Mouse (Mus musculus) Patski (cell line): ENCODE data around the gene Ankrd10. TPM values are rescaled to one million over a fixed set of nuclear protein-coding genes. Genes with fewer than 3 reads are reported as not detected.
"Not testable (repeated sequence)": the region's sequence is repeated elsewhere in the genome, so short reads cannot be mapped to it uniquely, and the experiment has no call there.

Experiments used
- ATAC-seq: fragments of 100-300 bp; one replicate; pipeline ENCODE4 v1.8.0; 2021
- CTCF ChIA-PET: fragments of 350-600 bp; sonication (Branson Sonifier 250); formaldehyde crosslinking; loops from one replicate; lab custom pipeline; 2022; ENCODE audit warnings: inconsistent platforms; lab: Charles Lee
- POLR2A ChIA-PET: fragments of 350-600 bp; sonication (Branson Sonifier 250); formaldehyde crosslinking; loops from one replicate; lab custom pipeline; 2022; ENCODE audit warnings: antibody characterized with exemption, inconsistent platforms; lab: Charles Lee
- DNase-seq: peaks from one replicate; pipeline ENCODE4 v3.0.0-alpha.2; 2011; ENCODE audit warnings: low read depth, low spot score
- H3K27me3 ChIP-seq: fragments of 371-371 bp; one replicate; pipeline ENCODE4 v1.5.1; 2021
- CTCF ChIP-seq: fragments of 100-300 bp; IDR thresholded peaks from one replicate; pipeline ENCODE4 v1.5.1; 2021
- in situ Hi-C: fragments of 300-500 bp; cut with MboI; formaldehyde crosslinking; loops from 3 replicates; pipeline ENCODE4 v1.11.1; 2018; ENCODE audit warnings: low pct_unique_long_range_greater_than_20kb, mixed read lengths
- polyA plus RNA-seq: library from polyadenylated mRNA; unstranded; gene quantifications from one replicate; pipeline ENCODE4 v1.2.3, GENCODE M21; 2021

Gene Ankrd10
- 78.7 TPM for polyA plus RNA-seq

DNA sequence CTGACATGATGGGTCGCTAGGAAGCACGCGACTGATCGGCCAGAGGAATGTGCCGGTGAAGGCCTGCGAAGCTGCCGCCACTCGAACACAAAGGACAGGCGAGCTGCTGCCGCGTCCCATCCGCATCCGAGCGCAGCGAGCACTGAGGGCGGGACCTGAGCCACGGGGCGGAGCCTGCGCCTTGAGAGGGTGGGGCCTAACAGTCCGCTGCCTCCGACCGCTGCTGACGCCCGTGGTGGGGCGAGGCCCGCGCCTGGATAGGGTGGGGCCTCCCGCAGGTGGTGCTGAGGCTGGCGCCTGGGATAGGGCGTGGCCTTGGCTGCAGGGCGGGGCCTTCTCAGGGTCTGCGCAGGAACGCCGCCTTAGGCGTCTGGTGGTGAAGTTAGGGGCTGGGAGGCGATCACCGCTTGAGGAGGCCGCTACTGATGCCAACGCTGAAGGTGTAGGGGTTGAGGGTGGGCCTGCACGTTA lies at the start of gene Ankrd10:
TSS of gene Ankrd10 (minus strand) at position 147 of the 471 bp plus-strand sequence.
- no peaks in the 10 kb centered on the region for H3K27me3 ChIP-seq
- ATAC-seq (peak; percentile 79), DNase-seq (peak; percentile 83)
- TF ChIP-seq CTCF, result no peak
- ChIA-PET POLR2A (interaction anchor here (0.9 to 1.1 kb wide), 2 partner anchors 56 to 66 kb away, joined by 4 read pairs; partner anchors contain the start of gene 1700016D06Rik), CTCF (no interaction called here)
- in situ Hi-C loops, result no loop called here

- ChIA-PET POLR2A (no interaction called here), CTCF (no interaction called here)
- H3K27me3 ChIP-seq, result no peaks in the 10 kb centered on the region
- ATAC-seq (no peak), DNase-seq (no peak)
- no peak for TF ChIP-seq CTCF
- in situ Hi-C loops, result no loop called here
Measured at GRCm38 (mm10) chr8:11684558-11684957, 49.0 kb upstream of the Ankrd10 start.

GRCm38 (mm10) chr8:11668308-11668707 lies 32.8 kb upstream of the Ankrd10 start:
- ATAC-seq, result no peak
- no peak for TF ChIP-seq CTCF
- in situ Hi-C loops, result no loop called here
- no peak for DNase-seq
- no peaks in the 10 kb centered on the region for H3K27me3 ChIP-seq
- POLR2A ChIA-PET, result no interaction called here
- CTCF ChIA-PET, result no interaction called here

DNA sequence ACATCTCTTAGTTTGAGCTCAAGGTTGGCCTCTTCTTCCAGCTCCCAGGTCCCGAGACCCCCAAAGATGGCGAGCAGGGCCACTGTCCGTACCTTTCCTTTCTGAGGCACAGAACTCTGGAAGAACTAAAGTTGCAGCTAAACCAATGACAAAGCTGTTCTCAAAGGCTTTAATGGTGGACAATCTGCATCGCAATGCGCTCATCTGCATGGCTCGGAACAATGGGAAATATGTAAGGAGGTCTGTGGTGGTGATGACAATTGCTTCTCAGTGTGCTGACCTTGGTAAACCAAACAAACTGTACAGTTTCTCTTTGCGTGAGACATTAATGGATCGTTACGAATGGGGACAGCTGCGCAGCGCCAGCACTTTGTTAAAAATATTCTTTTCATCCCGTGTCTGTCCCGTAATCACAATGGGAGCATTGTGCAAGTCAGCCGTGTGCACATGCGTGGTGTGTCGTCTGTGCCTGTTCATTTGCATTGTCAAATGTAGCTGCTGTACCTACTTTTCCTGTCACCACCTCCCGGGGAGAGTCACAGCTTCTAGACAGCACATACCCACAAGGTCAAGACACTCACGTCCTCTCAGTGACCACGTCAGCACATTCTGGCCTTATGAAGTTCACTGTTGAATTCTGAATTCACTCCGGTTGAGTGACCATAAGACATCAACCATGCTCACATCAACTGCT lies 30.6 kb upstream of the Ankrd10 start:
- in situ Hi-C loops, DNase-seq, H3K27me3 ChIP-seq, ATAC-seq, POLR2A ChIA-PET, CTCF ChIA-PET: not testable (repeated sequence)

DNA sequence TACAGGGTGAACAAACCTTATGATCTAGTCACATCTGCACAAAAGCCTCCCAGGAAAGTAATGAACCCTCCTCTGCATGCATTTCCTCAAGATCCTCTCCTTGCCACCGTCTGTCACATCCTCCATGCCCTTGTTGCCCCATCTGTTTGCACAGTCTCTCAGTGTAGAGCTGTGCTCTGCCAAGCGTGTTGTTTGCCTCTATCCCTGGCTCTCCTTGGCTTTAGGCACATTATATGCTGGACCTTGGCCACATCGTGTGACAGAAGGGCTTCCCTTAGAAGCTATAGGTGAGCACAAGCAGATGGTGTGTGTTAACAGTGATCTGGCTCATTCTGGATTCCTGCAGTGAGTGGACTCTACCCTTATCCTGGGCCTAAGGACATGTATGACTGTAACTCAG lies 26.4 kb upstream of the Ankrd10 start:
- H3K27me3 ChIP-seq, result no peaks in the 10 kb centered on the region
- no peak for TF ChIP-seq CTCF
- DNase-seq (no peak), ATAC-seq (no peak)
- ChIA-PET POLR2A (no interaction called here), CTCF (no interaction called here)
- in situ Hi-C loops, result no loop called here

- TF ChIP-seq CTCF, result no peak
- ChIA-PET POLR2A (no interaction called here), CTCF (no interaction called here)
- H3K27me3 ChIP-seq, result no peaks in the 10 kb centered on the region
- ATAC-seq (no peak), DNase-seq (no peak)
- in situ Hi-C loops, result no loop called here
Measured at GRCm38 (mm10) chr8:11650021-11650420, 14.5 kb upstream of the Ankrd10 start.

GRCm38 (mm10) chr8:11643123-11643522 lies 7.6 kb upstream of the Ankrd10 start:
- POLR2A ChIA-PET, result no interaction called here
- in situ Hi-C loops, result no loop called here
- DNase-seq (no peak), ATAC-seq (no peak)
- CTCF ChIA-PET, result interaction anchor here (1.2 kb wide), 2 partner anchors 11 to 14 kb away, joined by 3 read pairs; no protein-coding TSS in a partner anchor
- no peak for TF ChIP-seq CTCF
- H3K27me3 ChIP-seq, result no peaks in the 10 kb centered on the region

DNA sequence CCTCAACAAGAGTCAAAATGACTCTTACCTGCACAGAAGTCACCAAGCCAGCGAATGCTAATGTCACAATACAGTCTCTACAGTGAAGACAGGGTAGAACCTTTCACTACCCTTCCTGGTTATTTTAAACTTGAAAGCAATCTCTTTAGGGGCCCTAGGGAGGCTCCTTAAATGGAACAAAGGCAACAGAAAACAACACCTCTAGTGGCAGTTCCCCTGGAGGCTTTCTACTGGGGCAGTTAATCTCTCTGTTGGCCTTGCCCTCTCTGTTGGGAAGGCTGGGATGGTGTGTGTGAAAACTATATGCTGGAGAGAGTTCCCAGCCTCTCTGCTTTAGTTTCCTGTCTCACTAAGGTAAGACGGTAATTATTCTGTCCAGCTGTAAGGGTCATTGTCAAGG lies 5.0 kb upstream of the Ankrd10 start:
- in situ Hi-C loops, result no loop called here
- ATAC-seq (no peak), DNase-seq (no peak)
- no peak for TF ChIP-seq CTCF
- H3K27me3 ChIP-seq, result no peaks in the 10 kb centered on the region
- ChIA-PET CTCF (no interaction called here), POLR2A (no interaction called here)

GRCm38 (mm10) chr8:11637531-11637930 lies 2.0 kb upstream of the Ankrd10 start:
- ChIA-PET CTCF (interaction anchor here (1.2 kb wide), 1 partner anchor 50 kb away, joined by 3 read pairs; no protein-coding TSS in a partner anchor), POLR2A (no interaction called here)
- in situ Hi-C loops, result no loop called here
- DNase-seq (no peak), ATAC-seq (no peak)
- H3K27me3 ChIP-seq, result no peaks in the 10 kb centered on the region
- TF ChIP-seq CTCF, result no peak

GRCm38 (mm10) chr8:11636324-11637057 lies 934 bp upstream of the Ankrd10 start:
- ATAC-seq (peak; percentile 76), DNase-seq (peak; percentile 85)
- TF ChIP-seq CTCF, result no peak
- ChIA-PET CTCF (no interaction called here), POLR2A (no interaction called here)
- no peaks in the 10 kb centered on the region for H3K27me3 ChIP-seq
- in situ Hi-C loops, result no loop called here
